Mouse (Mus musculus) myocyte (in vitro differentiated cells): ENCODE measurements around the gene Brpf3. TPM values are rescaled to one million over a fixed set of nuclear protein-coding genes. Genes with fewer than 3 reads are reported as not detected.

Experiments used
- H3K27me3 ChIP-seq: one replicate; pipeline ENCODE4 v1.6.1; 2011; ENCODE audit not compliant: control insufficient read depth, insufficient read depth, insufficient read length
- H3K36me3 ChIP-seq: one replicate; pipeline ENCODE4 v1.6.1; 2011; ENCODE audit not compliant: control insufficient read depth, insufficient read depth
- H3K4me2 ChIP-seq: one replicate; pipeline ENCODE4 v1.6.1; 2011; ENCODE audit warnings: low read depth, control low read depth
- H3K4me3 ChIP-seq: one replicate; pipeline ENCODE4 v1.5.1; 2011; ENCODE audit warnings: mild to moderate bottlenecking, control low read depth, moderate library complexity
- H3K79me2 ChIP-seq: one replicate; pipeline ENCODE4 v1.6.1; 2011; ENCODE audit not compliant: control insufficient read depth, insufficient read depth
- H3ac ChIP-seq: one replicate; pipeline ENCODE4 v1.6.1; 2011; ENCODE audit not compliant: control insufficient read depth, insufficient read length
- CEBPB ChIP-seq: IDR thresholded peaks from 2 replicates; pipeline ENCODE4 v1.6.1; 2011; ENCODE audit warnings: mild to moderate bottlenecking, moderate library complexity; ENCODE audit not compliant: poor library complexity, insufficient read depth, severe bottlenecking
- E2F4 ChIP-seq: IDR thresholded peaks from one replicate; pipeline ENCODE4 v1.6.1; 2011; ENCODE audit warnings: mild to moderate bottlenecking, control low read depth, moderate library complexity; ENCODE audit not compliant: insufficient read depth
- MAX ChIP-seq: IDR thresholded peaks from one replicate; pipeline ENCODE4 v1.6.1; 2011; ENCODE audit warnings: low read depth, mild to moderate bottlenecking, control low read depth
- MYOD1 ChIP-seq, 3 experiments: IDR thresholded peaks; one replicate each; pipeline ENCODE4 v1.6.1; 2011; ENCODE audit warnings: control low read depth in 2 of 3, low read depth in 2 of 3, mild to moderate bottlenecking in 2 of 3, moderate library complexity in 1 of 3; ENCODE audit not compliant: insufficient read length in 2 of 3, control insufficient read depth in 1 of 3
- MYOG ChIP-seq, 3 experiments: IDR thresholded peaks; one replicate each; pipeline ENCODE4 v1.6.1; 2011; ENCODE audit warnings: control low read depth in 2 of 3, low read depth in 2 of 3, mild to moderate bottlenecking in 2 of 3; ENCODE audit not compliant: insufficient read length in 2 of 3, control insufficient read depth in 1 of 3, insufficient read depth in 1 of 3
- POLR2A ChIP-seq: IDR thresholded peaks from one replicate; pipeline ENCODE4 v1.6.1; 2011; ENCODE audit warnings: low read depth, mild to moderate bottlenecking, control low read depth, moderate library complexity; ENCODE audit not compliant: insufficient read length
- POLR2AphosphoS2 ChIP-seq: IDR thresholded peaks from one replicate; pipeline ENCODE4 v1.6.1; 2011; ENCODE audit warnings: low read depth, control low read depth; ENCODE audit not compliant: insufficient read length
- REST ChIP-seq: IDR thresholded peaks from one replicate; pipeline ENCODE4 v1.6.1; 2011; ENCODE audit warnings: mild to moderate bottlenecking, control low read depth, moderate library complexity; ENCODE audit not compliant: insufficient read depth, insufficient read length
- SRF ChIP-seq: IDR thresholded peaks from one replicate; pipeline ENCODE4 v1.6.1; 2011; ENCODE audit warnings: low read depth; ENCODE audit not compliant: control insufficient read depth, insufficient read length
- TCF12 ChIP-seq: IDR thresholded peaks from one replicate; pipeline ENCODE4 v1.6.1; 2011; ENCODE audit warnings: mild to moderate bottlenecking, control low read depth; ENCODE audit not compliant: poor library complexity, insufficient read depth, severe bottlenecking
- TCF3 ChIP-seq: IDR thresholded peaks from one replicate; pipeline ENCODE4 v1.6.1; 2011; ENCODE audit warnings: low read depth, control low read depth; ENCODE audit not compliant: insufficient read length
- USF1 ChIP-seq: IDR thresholded peaks from one replicate; pipeline ENCODE4 v1.6.1; 2011; ENCODE audit warnings: low read depth, mild to moderate bottlenecking, control low read depth, moderate library complexity
- polyA plus RNA-seq: library from polyadenylated mRNA; unstranded; fragments of >200 nt; fragmentation: generic; extraction: Trizol; gene quantifications from one replicate; pipeline ENCODE4 v1.2.1, GENCODE M21; 2012; ENCODE audit warnings: missing spikeins

Brpf3 gene
- polyA plus RNA-seq, 1 experiment: 6.7 TPM

DNA sequence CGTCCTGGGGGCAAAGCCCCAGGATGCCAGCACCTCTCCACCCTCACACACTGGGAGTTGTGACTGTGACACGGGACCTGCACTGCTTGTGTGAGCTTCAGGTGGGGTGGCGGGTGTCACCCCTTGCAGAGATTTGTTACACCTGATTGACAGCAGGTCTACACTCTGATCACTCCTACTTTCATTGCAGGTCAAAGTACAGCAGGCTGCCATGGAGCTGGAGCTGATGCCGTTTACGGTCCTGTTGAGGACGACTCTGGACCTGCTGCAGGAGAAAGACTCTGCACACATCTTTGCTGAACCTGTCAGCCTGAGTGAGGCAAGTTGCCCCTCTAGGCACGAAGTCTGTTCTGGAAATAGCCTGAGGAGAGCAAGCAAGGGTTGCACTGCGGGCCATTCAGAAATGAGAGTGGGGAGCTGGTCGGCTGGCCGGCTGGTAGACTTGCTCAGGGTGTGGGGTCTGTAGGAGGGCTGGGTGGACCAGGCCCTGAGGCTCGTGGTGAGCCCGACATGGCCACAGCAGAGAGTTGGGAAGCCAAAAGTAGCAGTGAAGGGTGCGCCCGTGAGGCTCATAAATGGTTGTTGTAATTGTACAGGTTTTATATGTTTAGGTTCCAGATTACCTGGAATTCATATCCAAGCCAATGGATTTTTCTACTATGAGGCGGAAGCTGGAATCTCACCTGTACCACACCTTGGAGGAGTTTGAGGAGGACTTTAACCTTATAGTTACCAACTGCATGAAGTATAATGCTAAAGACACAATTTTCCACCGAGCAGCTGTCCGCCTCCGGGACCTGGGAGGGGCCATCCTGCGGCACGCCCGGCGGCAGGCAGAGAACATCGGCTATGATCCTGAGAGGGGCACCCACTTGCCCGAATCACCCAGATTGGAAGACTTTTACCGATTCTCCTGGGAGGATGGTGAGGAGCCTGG lies 16.3 kb downstream of the Brpf3 start:
- TF ChIP-seq MYOG (IDR thresholded peaks at IDR 0.05; ENCODE audit: control insufficient read depth in 1 of 3, insufficient read depth in 1 of 3, insufficient read length in 2 of 3, low read depth in 2 of 3) (no peak), POLR2A (no peak), E2F4 (no peak), CEBPB (no peak), POLR2AphosphoS2 (no peak), MAX (no peak), REST (no peak)
- no peaks in the 10 kb centered on the region for H3K79me2 ChIP-seq
- no peak overlapping the region for H3K4me2 ChIP-seq
- no peaks in the 10 kb centered on the region for H3K36me3 ChIP-seq
- H3ac ChIP-seq: no peak overlapping the region
- no peaks in the 10 kb centered on the region for H3K27me3 ChIP-seq
- H3K4me3 ChIP-seq: no peak overlapping the region

DNA sequence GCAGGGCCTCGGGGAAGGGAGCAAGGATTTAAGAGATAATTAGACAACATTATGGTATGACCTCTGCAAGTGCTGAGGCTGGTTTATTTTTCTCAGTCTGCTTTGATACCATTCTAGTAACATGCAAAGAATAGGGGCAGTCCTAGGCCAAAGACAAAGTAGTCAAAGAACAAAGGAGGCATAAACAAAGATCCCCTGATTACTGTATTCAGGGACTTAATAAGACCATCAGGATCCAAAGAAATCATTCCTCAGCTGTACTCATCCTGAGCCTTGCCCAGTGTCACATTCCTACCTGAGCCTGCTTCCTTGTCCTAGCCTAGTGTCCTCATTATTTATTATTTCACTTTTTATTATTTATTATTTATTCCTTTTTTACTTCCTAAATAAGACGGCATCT lies 19.3 kb downstream of the Brpf3 start:
- no peak overlapping the region for H3ac ChIP-seq
- H3K36me3 ChIP-seq: no peaks in the 10 kb centered on the region
- TF ChIP-seq CEBPB: no peak
- H3K4me2 ChIP-seq: no peak overlapping the region
- H3K4me3 ChIP-seq: no peak overlapping the region
- H3K79me2 ChIP-seq: no peaks in the 10 kb centered on the region
- no peaks in the 10 kb centered on the region for H3K27me3 ChIP-seq

DNA sequence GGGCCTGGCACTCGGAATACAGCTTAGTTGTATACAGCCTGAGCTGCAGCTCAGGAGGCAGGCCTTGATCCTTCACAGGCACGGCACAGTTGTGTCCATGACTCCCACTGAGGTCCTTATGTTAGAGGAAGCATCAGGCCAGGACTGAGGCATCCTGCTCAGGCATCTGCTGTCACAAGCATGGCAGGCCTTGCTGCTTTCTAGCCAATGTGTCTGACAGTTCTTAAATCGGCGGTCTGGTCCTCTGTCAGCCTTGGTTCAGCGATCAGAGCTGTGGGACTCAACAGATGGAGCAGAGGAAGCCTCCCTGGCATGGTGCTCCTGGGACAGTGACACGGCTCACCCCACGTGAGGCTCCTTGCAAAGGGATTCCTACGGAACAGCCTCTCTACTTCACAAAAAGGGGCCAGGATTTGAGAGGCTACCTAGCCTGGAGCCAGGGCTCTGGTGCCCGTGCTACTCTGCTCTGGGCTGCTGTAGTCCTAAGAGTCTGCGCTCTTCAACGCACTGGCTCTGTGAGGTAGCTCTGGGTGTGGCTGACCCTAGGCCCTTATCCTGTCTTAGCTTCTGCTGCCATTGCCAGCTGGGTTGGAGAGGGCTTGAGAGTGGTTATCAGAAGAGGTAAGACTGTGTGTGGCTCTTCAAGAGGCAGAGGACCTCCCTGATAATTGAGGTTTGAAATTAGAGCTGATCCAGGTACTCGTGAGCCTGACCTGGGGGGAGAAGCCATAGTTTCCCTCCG lies 22.3 kb downstream of the Brpf3 start:
- no peak for TF ChIP-seq TCF3
- TF ChIP-seq MAX: no peak
- TF ChIP-seq POLR2A: no peak
- no peak for TF ChIP-seq E2F4
- TF ChIP-seq SRF: no peak
- no peak for TF ChIP-seq USF1
- no peak for TF ChIP-seq POLR2AphosphoS2
- no peak for TF ChIP-seq CEBPB
- TF ChIP-seq REST: no peak
- no peak for TF ChIP-seq MYOD1 (IDR thresholded peaks at IDR 0.05; ENCODE audit: control insufficient read depth in 1 of 3, insufficient read length in 2 of 3, low read depth in 2 of 3)
- TF ChIP-seq TCF12: no peak
- TF ChIP-seq MYOG (IDR thresholded peaks at IDR 0.05; ENCODE audit: control insufficient read depth in 1 of 3, insufficient read depth in 1 of 3, insufficient read length in 2 of 3, low read depth in 2 of 3): no peak
- Histone ChIP-seq H3K4me2 (no peak overlapping the region), H3K27me3 (no peaks in the 10 kb centered on the region), H3K36me3 (peaks cover 5% of the 10 kb centered on the region), H3K79me2 (no peaks in the 10 kb centered on the region), H3K4me3 (no peak overlapping the region), H3ac (no peak overlapping the region)

DNA sequence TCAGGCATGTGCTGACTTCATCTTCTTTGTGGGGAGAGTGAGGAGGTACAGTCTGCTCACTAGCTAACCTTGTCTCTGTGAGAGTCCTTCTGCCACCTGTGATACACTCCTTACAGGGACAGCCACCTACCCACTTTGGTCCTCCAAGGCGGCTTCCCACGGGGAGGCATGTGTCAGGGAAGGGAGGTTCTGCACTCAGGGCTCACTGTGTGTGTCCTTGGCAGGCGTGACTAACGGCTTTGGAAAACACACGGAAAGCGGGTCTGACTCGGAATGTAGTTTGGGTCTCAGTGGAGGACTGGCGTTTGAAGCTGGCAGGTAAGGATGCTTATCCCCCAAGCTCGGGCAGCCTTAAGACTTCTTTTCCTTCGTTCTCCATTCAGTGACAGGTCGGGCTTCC lies 22.9 kb downstream of the Brpf3 start:
- Histone ChIP-seq H3K79me2 (no peaks in the 10 kb centered on the region), H3ac (no peak overlapping the region), H3K4me2 (no peak overlapping the region), H3K27me3 (no peaks in the 10 kb centered on the region), H3K4me3 (no peak overlapping the region), H3K36me3 (peaks cover 5% of the 10 kb centered on the region)
- TF ChIP-seq E2F4: no peak
- TF ChIP-seq POLR2A: no peak
- no peak for TF ChIP-seq MAX
- TF ChIP-seq CEBPB: no peak
- no peak for TF ChIP-seq REST
- no peak for TF ChIP-seq MYOD1 (IDR thresholded peaks at IDR 0.05; ENCODE audit: control insufficient read depth in 1 of 3, insufficient read length in 2 of 3, low read depth in 2 of 3)
- no peak for TF ChIP-seq MYOG (IDR thresholded peaks at IDR 0.05; ENCODE audit: control insufficient read depth in 1 of 3, insufficient read depth in 1 of 3, insufficient read length in 2 of 3, low read depth in 2 of 3)
- no peak for TF ChIP-seq SRF
- TF ChIP-seq TCF3: no peak
- no peak for TF ChIP-seq POLR2AphosphoS2
- TF ChIP-seq USF1: no peak

DNA sequence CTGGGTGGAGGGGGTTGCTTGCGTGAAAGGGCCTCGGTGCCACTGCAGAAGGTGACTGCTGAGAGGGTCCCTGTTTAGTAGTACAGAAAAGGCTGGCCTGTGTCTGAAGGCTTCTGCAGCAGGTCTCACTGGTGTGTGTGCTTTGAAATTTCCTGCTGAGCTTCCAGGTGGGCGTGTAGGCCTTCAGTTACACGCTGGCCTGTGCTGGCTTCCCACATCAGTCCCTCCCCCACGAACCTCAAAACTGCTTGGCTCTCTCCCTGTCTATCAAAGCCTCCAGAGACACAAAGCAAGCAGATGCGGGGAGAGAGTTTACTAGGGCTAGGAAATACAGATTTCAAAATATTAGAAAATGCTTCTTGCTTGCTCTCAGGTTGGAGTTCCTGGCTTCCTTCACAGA lies 24.0 kb downstream of the Brpf3 start:
- Histone ChIP-seq H3K4me3 (no peak overlapping the region), H3K27me3 (no peaks in the 10 kb centered on the region), H3ac (no peak overlapping the region), H3K79me2 (no peaks in the 10 kb centered on the region), H3K36me3 (peaks cover 11% of the 10 kb centered on the region), H3K4me2 (no peak overlapping the region)
- TF ChIP-seq USF1 (no peak), POLR2AphosphoS2 (no peak), TCF12 (no peak), CEBPB (no peak), MYOD1 (IDR thresholded peaks at IDR 0.05; ENCODE audit: control insufficient read depth in 1 of 3, insufficient read length in 2 of 3, low read depth in 2 of 3) (no peak), E2F4 (no peak), MAX (no peak), REST (no peak), SRF (no peak), TCF3 (no peak)
